Mouse (Mus musculus): ENCODE measurements around the gene Plk2. TPM values are rescaled to one million over a fixed set of nuclear protein-coding genes. Genes with fewer than 3 reads are reported as not detected.
"Not testable (repeated sequence)": the region's sequence is repeated elsewhere in the genome, so short reads cannot be mapped to it uniquely, and the experiment has no call there.

Gene Plk2
- polyA plus RNA-seq (2021), result 104 TPM

- CTCF ChIA-PET, result interaction anchor here (0.6 to 4.9 kb wide), 15 partner anchors 13 to 1031 kb away, joined by 3 to 58 read pairs (median 3); no protein-coding TSS in a partner anchor
- no peaks in the 10 kb centered on the region for H3K27me3 ChIP-seq
- POLR2A ChIA-PET, result interaction anchor here (0.8 to 1.6 kb wide), 11 partner anchors 58 to 1016 kb away, joined by 3 to 11 read pairs (median 3); no protein-coding TSS in a partner anchor
- ATAC-seq (peak; percentile 82), DNase-seq (ENCODE audit: low read depth, low spot score) (no peak)
- in situ Hi-C loops (cut with MboI; ENCODE audit: low pct_unique_long_range_greater_than_20kb), result loop anchor here (5.0 to 25.0 kb wide), 5 partner anchors 573 to 1868 kb away; no protein-coding TSS in a partner anchor
- TF ChIP-seq CTCF (IDR thresholded peaks at IDR 0.05), result peak; percentile 75
Measured at GRCm38 (mm10) chr13:110394291-110395178, at the start of gene Plk2. TSS of gene Plk2 (plus strand) at chr13:110395046.

- CTCF ChIA-PET, result no interaction called here
- TF ChIP-seq CTCF (IDR thresholded peaks at IDR 0.05), result no peak
- ATAC-seq, result no peak
- in situ Hi-C loops (cut with MboI; ENCODE audit: low pct_unique_long_range_greater_than_20kb), result no loop called here
- POLR2A ChIA-PET, result interaction anchor here (0.7 kb wide), 1 partner anchor 1172 kb away, joined by 3 read pairs; no protein-coding TSS in a partner anchor
- DNase-seq (ENCODE audit: low read depth, low spot score), result no peak
- H3K27me3 ChIP-seq, result peaks cover 18% of the 10 kb centered on the region
Measured at GRCm38 (mm10) chr13:110346707-110347106, 48.1 kb upstream of the Plk2 start.

- ChIA-PET POLR2A (no interaction called here), CTCF (no interaction called here)
- peaks cover 4% of the 10 kb centered on the region for H3K27me3 ChIP-seq
- no peak for TF ChIP-seq CTCF (IDR thresholded peaks at IDR 0.05)
- DNase-seq (ENCODE audit: low read depth, low spot score) (no peak), ATAC-seq (no peak)
- in situ Hi-C loops (cut with MboI; ENCODE audit: low pct_unique_long_range_greater_than_20kb), result loop anchor here (25.0 kb wide), 1 partner anchor 564 kb away; no protein-coding TSS in a partner anchor
Measured at GRCm38 (mm10) chr13:110351051-110351450, 43.8 kb upstream of the Plk2 start.

- peaks cover 37% of the 10 kb centered on the region for H3K27me3 ChIP-seq
- ATAC-seq (no peak), DNase-seq (ENCODE audit: low read depth, low spot score) (no peak)
- CTCF ChIA-PET, result no interaction called here
- POLR2A ChIA-PET, result no interaction called here
- in situ Hi-C loops (cut with MboI; ENCODE audit: low pct_unique_long_range_greater_than_20kb), result loop anchor here (25.0 kb wide), 1 partner anchor 570 kb away; no protein-coding TSS in a partner anchor
- TF ChIP-seq CTCF (IDR thresholded peaks at IDR 0.05), result no peak
Measured at GRCm38 (mm10) chr13:110356941-110357340, 37.9 kb upstream of the Plk2 start, which contains the start of gene Gapt. TSS of gene Gapt (minus strand) at chr13:110357199.

GRCm38 (mm10) chr13:110363722-110364121, 31.1 kb upstream of the Plk2 start:
- ChIA-PET POLR2A (no interaction called here), CTCF (no interaction called here)
- no peak for ATAC-seq
- H3K27me3 ChIP-seq, result peaks cover 28% of the 10 kb centered on the region
- no peak for DNase-seq (ENCODE audit: low read depth, low spot score)
- no peak for TF ChIP-seq CTCF (IDR thresholded peaks at IDR 0.05)
- in situ Hi-C loops (cut with MboI; ENCODE audit: low pct_unique_long_range_greater_than_20kb), result loop anchor here (5.0 to 25.0 kb wide), 3 partner anchors 301 to 576 kb away; no protein-coding TSS in a partner anchor

- ATAC-seq (no peak), DNase-seq (ENCODE audit: low read depth, low spot score) (no peak)
- TF ChIP-seq CTCF (IDR thresholded peaks at IDR 0.05), result no peak
- peaks cover 7% of the 10 kb centered on the region for H3K27me3 ChIP-seq
- POLR2A ChIA-PET, result no interaction called here
- CTCF ChIA-PET, result interaction anchor here (0.8 to 1.2 kb wide), 2 partner anchors 9 to 299 kb away, joined by 3 read pairs; no protein-coding TSS in a partner anchor
- in situ Hi-C loops (cut with MboI; ENCODE audit: low pct_unique_long_range_greater_than_20kb), result loop anchor here (10.0 to 25.0 kb wide), 2 partner anchors 442 to 579 kb away; no protein-coding TSS in a partner anchor
Measured at GRCm38 (mm10) chr13:110366477-110366876, 28.4 kb upstream of the Plk2 start.

GRCm38 (mm10) chr13:110367961-110368555, 26.8 kb upstream of the Plk2 start:
- in situ Hi-C loops (cut with MboI; ENCODE audit: low pct_unique_long_range_greater_than_20kb), result loop anchor here (10.0 to 25.0 kb wide), 2 partner anchors 443 to 581 kb away; no protein-coding TSS in a partner anchor
- TF ChIP-seq CTCF (IDR thresholded peaks at IDR 0.05), result no peak
- ATAC-seq, result no peak
- POLR2A ChIA-PET, result no interaction called here
- peaks cover 7% of the 10 kb centered on the region for H3K27me3 ChIP-seq
- no peak for DNase-seq (ENCODE audit: low read depth, low spot score)
- CTCF ChIA-PET, result interaction anchor here (0.6 to 1.2 kb wide), 5 partner anchors 293 to 762 kb away, joined by 3 read pairs; no protein-coding TSS in a partner anchor

- H3K27me3 ChIP-seq; ATAC-seq; DNase-seq (ENCODE audit: low read depth, low spot score); POLR2A ChIA-PET: not testable (repeated sequence)
- in situ Hi-C loops (cut with MboI; ENCODE audit: low pct_unique_long_range_greater_than_20kb), result loop anchor here (10.0 to 25.0 kb wide), 2 partner anchors 444 to 581 kb away; no protein-coding TSS in a partner anchor
- peak; percentile 41 for TF ChIP-seq CTCF (IDR thresholded peaks at IDR 0.05)
- CTCF ChIA-PET, result interaction anchor here (0.6 to 1.2 kb wide), 5 partner anchors 294 to 762 kb away, joined by 3 read pairs; no protein-coding TSS in a partner anchor
Measured at GRCm38 (mm10) chr13:110368556-110369040, 26.2 kb upstream of the Plk2 start.

- ATAC-seq, result no peak
Measured at GRCm38 (mm10) chr13:110369673-110370072, 25.2 kb upstream of the Plk2 start.

GRCm38 (mm10) chr13:110382447-110382901, 12.4 kb upstream of the Plk2 start:
- DNase-seq (ENCODE audit: low read depth, low spot score) (no peak), ATAC-seq (no peak)
- ChIA-PET CTCF (interaction anchor here (1.2 to 3.0 kb wide), 6 partner anchors 9 to 1032 kb away, joined by 3 to 10 read pairs (median 5); no protein-coding TSS in a partner anchor), POLR2A (no interaction called here)
- peaks cover 3% of the 10 kb centered on the region for H3K27me3 ChIP-seq
- in situ Hi-C loops (cut with MboI; ENCODE audit: low pct_unique_long_range_greater_than_20kb), result loop anchor here (25.0 kb wide), 2 partner anchors 1355 to 1880 kb away; no protein-coding TSS in a partner anchor
- peak; percentile 13 for TF ChIP-seq CTCF (IDR thresholded peaks at IDR 0.05)

More at GRCm38 (mm10) chr13:110369673-110370072, 25.2 kb upstream of the Plk2 start:
- in situ Hi-C loops (cut with MboI; ENCODE audit: low pct_unique_long_range_greater_than_20kb), result loop anchor here (10.0 to 25.0 kb wide), 2 partner anchors 445 to 582 kb away; no protein-coding TSS in a partner anchor
- H3K27me3 ChIP-seq, result no peaks in the 10 kb centered on the region
- no peak for TF ChIP-seq CTCF (IDR thresholded peaks at IDR 0.05)
- ChIA-PET CTCF (no interaction called here), POLR2A (no interaction called here)
- DNase-seq (ENCODE audit: low read depth, low spot score), result no peak
